Comparison of ENCODE assay signal across 8 mouse cellular contexts in genomic region chr5:122602233-122602632, GRCm38 (mm10). TPM values are rescaled to one million over a fixed set of nuclear protein-coding genes. Genes with fewer than 3 reads are reported as not detected.
DNase-seq lines count a peak whose midpoint lies in the region; ATAC-seq lines count a peak whose summit lies in the region.
"Had no signal": no experiment of that assay in that cellular context is flagged by ENCODE, and none has a peak within 500 bp of the region (broad histone marks: within the 10 kb centered on the region; RNA-seq: fewer than 3 reads in every experiment).

No protein-coding gene starts in this region.

- H3K4me1 ChIP-seq in heart, embryonic 13.5 days: peaks cover 27% of the 10 kb centered on the region

- H3K27ac ChIP-seq in heart, embryonic 13.5 days (replicated peaks): peak overlapping the region; percentile 79
- H3K27ac ChIP-seq: macrophage had no signal

- H3K4me2 ChIP-seq in heart, embryonic 13.5 days: peak overlapping the region; percentile 18

- no peaks in the 10 kb centered on the region for H3K27me3 ChIP-seq in heart, embryonic 13.5 days (replicated peaks)

- H3K36me3 ChIP-seq in heart, embryonic 13.5 days: peaks cover 68% of the 10 kb centered on the region

- DNase-seq in urinary bladder, postnatal 14 days (ENCODE audit: low spot score): peak; percentile 28
- DNase-seq in urinary bladder, adult 2 months (ENCODE audit: low spot score): no peak
- DNase-seq in lung, postnatal 10 days: peak; percentile 91
- peak; percentile 25 to 60 for DNase-seq in thymus, adult 18-20 months
- no peak for DNase-seq in adipocyte (ENCODE audit: low spot score)
- DNase-seq in layer of hippocampus, postnatal 25 days (ENCODE audit: extremely low spot score in 1 of 2, low spot score in 1 of 2): no peak

- H3K4me3 ChIP-seq in heart, embryonic 13.5 days: no peak overlapping the region

- no peak; the same call in 1 of the 2 replicates for ATAC-seq in heart, embryonic 13.5 days (ENCODE audit: extremely low read depth, insufficient number of reproducible peaks, low FRiP score, low TSS enrichment)

- WGBS in heart, embryonic 13.5 days: 21% methylated on average over 11 of the region's 11 CpGs

- H3K9me3 ChIP-seq in heart, embryonic 13.5 days: peaks cover 4% of the 10 kb centered on the region; the same call in 1 of the 2 replicates

- H3K9ac ChIP-seq in heart, embryonic 13.5 days: peak overlapping the region; percentile 17; the same call in 1 of the 2 replicates

RNA-seq across cellular contexts. Expression of gene Ift81, which starts 12.1 kb away (rescaled TPM):
- 13.2 TPM in 2 replicates for polyA plus RNA-seq in urinary bladder, adult 2 months (2012; rRNA removed)
- 23.8 and 30.7 TPM in 2 replicates for polyA plus RNA-seq in heart, embryonic 13.5 days (2015; fragmentation: Nextera tagmentation; extraction: Ambion mirVana)
- 10 to 100 TPM; 34.5 to 37.4 TPM for total RNA-seq in layer of hippocampus, postnatal 25 days (2021)

RNA-seq across cellular contexts. Expression of gene P2rx7, which starts 41.5 kb away (rescaled TPM):
- polyA plus RNA-seq in urinary bladder, adult 2 months (2012; rRNA removed): 24.1 and 27.1 TPM in 2 replicates
- polyA plus RNA-seq in heart, embryonic 13.5 days (2015; fragmentation: Nextera tagmentation; extraction: Ambion mirVana): 1.3 and 1.6 TPM in 2 replicates
- total RNA-seq in layer of hippocampus, postnatal 25 days (2021): 10 to 100 TPM in 1 of 2 experiments, 1 to 10 TPM in 1; 7.0 to 10.8 TPM

Comparison
In these comparisons a context has a peak if more than half of its experiments do, and no peak if none do; other contexts are left out.
1. DNase-seq: peak in urinary bladder, postnatal 14 days (single experiment), lung, postnatal 10 days (single experiment) and thymus, adult 18-20 months (2 of 2); none in urinary bladder, adult 2 months (single experiment), adipocyte (single experiment) and layer of hippocampus, postnatal 25 days (0 of 2).